Mouse (Mus musculus) liver, embryonic 15.5 days (tissue): ENCODE data around the gene Dync1li2. TPM values are rescaled to one million over a fixed set of nuclear protein-coding genes. Genes with fewer than 3 reads are reported as not detected.

Experiments used
- ATAC-seq: fragments of 200-750 bp; cut with Nextera tagmentation; 2 replicates; pipeline ENCODE4 v1.8.0; 2017; ENCODE audit warnings: moderate number of reproducible peaks, mild to moderate bottlenecking, moderate library complexity; ENCODE audit not compliant: insufficient read depth
- H3K27ac ChIP-seq: fragments of 300-500 bp; sonication (generic); replicated peaks from 2 replicates; pipeline ENCODE4 v1.5.1; 2015; ENCODE audit warnings: mild to moderate bottlenecking, inconsistent platforms
- H3K27me3 ChIP-seq: fragments of 300-500 bp; sonication (generic); 2 replicates; pipeline ENCODE4 v1.6.1; 2015; ENCODE audit warnings: mild to moderate bottlenecking, inconsistent platforms
- H3K36me3 ChIP-seq: fragments of 300-500 bp; sonication (generic); replicated peaks from 2 replicates; pipeline ENCODE4 v1.6.1; 2015; ENCODE audit warnings: moderate library complexity, mild to moderate bottlenecking, inconsistent platforms
- H3K4me1 ChIP-seq: fragments of 300-500 bp; sonication (generic); replicated peaks from 2 replicates; pipeline ENCODE4 v1.6.1; 2015; ENCODE audit warnings: inconsistent platforms
- H3K4me2 ChIP-seq: fragments of 300-500 bp; sonication (generic); 2 replicates; pipeline ENCODE4 v1.6.1; 2015; ENCODE audit warnings: moderate library complexity, mild to moderate bottlenecking, inconsistent platforms
- H3K4me3 ChIP-seq: fragments of 300-500 bp; sonication (generic); replicated peaks from 2 replicates; pipeline ENCODE4 v1.5.1; 2015; ENCODE audit warnings: mild to moderate bottlenecking, inconsistent platforms
- H3K9ac ChIP-seq: fragments of 300-500 bp; sonication (generic); 2 replicates; pipeline ENCODE4 v1.6.1; 2015; ENCODE audit warnings: moderate library complexity, mild to moderate bottlenecking, inconsistent platforms
- H3K9me3 ChIP-seq: fragments of 300-500 bp; sonication (generic); replicated peaks from 2 replicates; pipeline ENCODE4 v1.6.1; 2016; ENCODE audit warnings: inconsistent platforms
- WGBS: fragments of 180-500 bp; shearing (Covaris S2); methylation state at CpG from one replicate; pipeline ENCODE4 v1.1.7; 2015; ENCODE audit warnings: mixed read lengths; ENCODE audit not compliant: insufficient replicate concordance; 5-methylcytosine and 5-hydroxymethylcytosine counted together
- polyA plus RNA-seq: library from polyadenylated mRNA; unstranded; fragments of >200 nt; fragmentation: Nextera tagmentation; extraction: Ambion mirVana; gene quantifications from 2 replicates; pipeline ENCODE4 v1.2.1, GENCODE M21; 2015

The Dync1li2 gene
- 10.5 and 11.5 TPM in 2 replicates for polyA plus RNA-seq

GRCm38 (mm10) chr8:104442299-104443124, at the start of gene Dync1li2:
Gene Dync1li2 (minus strand): TSS chr8:104443047.
- Histone ChIP-seq H3K27ac (peak within 1 kb of the TSS; percentile 80), H3K36me3 (peaks cover 32% of the 10 kb centered on the region)
- peak; percentile 88 for ATAC-seq

GRCm38 (mm10) chr8:104479091-104479490, 36.2 kb upstream of the Dync1li2 start:
- Histone ChIP-seq H3K9me3 (no peaks in the 10 kb centered on the region), H3K36me3 (no peaks in the 10 kb centered on the region), H3K4me2 (no peak overlapping the region), H3K9ac (no peak overlapping the region), H3K27me3 (no peaks in the 10 kb centered on the region), H3K27ac (no peak overlapping the region), H3K4me3 (no peak overlapping the region), H3K4me1 (no peaks in the 10 kb centered on the region)
- no peak for ATAC-seq
- 29% methylated on average over 1 of the region's 1 CpGs for WGBS

More at GRCm38 (mm10) chr8:104442299-104443124, at the start of gene Dync1li2:
- WGBS, result under 1% methylated on average over 75 of the region's 75 CpGs
- no peaks in the 10 kb centered on the region for H3K27me3 ChIP-seq
- H3K4me1 ChIP-seq, result peaks cover 20% of the 10 kb centered on the region
- H3K4me3 ChIP-seq, result peak within 1 kb of the TSS; percentile 92
- no peaks in the 10 kb centered on the region for H3K9me3 ChIP-seq
- peak within 1 kb of the TSS; percentile 88 for H3K4me2 ChIP-seq
- H3K9ac ChIP-seq, result peak within 1 kb of the TSS; percentile 81

- no peak for ATAC-seq
These were observed 29.6 kb upstream of the Dync1li2 start for GRCm38 (mm10) chr8:104472465-104472864.

GRCm38 (mm10) chr8:104467463-104467862, 24.6 kb upstream of the Dync1li2 start:
- H3K4me2 ChIP-seq, result no peak overlapping the region
- no peaks in the 10 kb centered on the region for H3K36me3 ChIP-seq
- H3K9me3 ChIP-seq, result no peaks in the 10 kb centered on the region
- H3K4me3 ChIP-seq, result no peak overlapping the region
- H3K27me3 ChIP-seq, result no peaks in the 10 kb centered on the region
- H3K9ac ChIP-seq, result no peak overlapping the region
- no peaks in the 10 kb centered on the region for H3K4me1 ChIP-seq
- WGBS, result 30% methylated on average over 2 of the region's 2 CpGs
- ATAC-seq, result no peak
- no peak overlapping the region for H3K27ac ChIP-seq

More at GRCm38 (mm10) chr8:104472465-104472864, 29.6 kb upstream of the Dync1li2 start:
- H3K4me1 ChIP-seq, result no peaks in the 10 kb centered on the region
- H3K9ac ChIP-seq, result no peak overlapping the region
- H3K9me3 ChIP-seq, result no peaks in the 10 kb centered on the region
- no peaks in the 10 kb centered on the region for H3K27me3 ChIP-seq
- H3K27ac ChIP-seq, result no peak overlapping the region
- no peak overlapping the region for H3K4me2 ChIP-seq
- H3K36me3 ChIP-seq, result no peaks in the 10 kb centered on the region
- WGBS, result 47% methylated on average over 3 of the region's 3 CpGs
- no peak overlapping the region for H3K4me3 ChIP-seq

GRCm38 (mm10) chr8:104452177-104452576, 9.3 kb upstream of the Dync1li2 start:
- Histone ChIP-seq H3K9me3 (no peaks in the 10 kb centered on the region), H3K4me3 (no peak overlapping the region), H3K27me3 (no peaks in the 10 kb centered on the region), H3K9ac (no peak overlapping the region), H3K27ac (no peak overlapping the region), H3K4me2 (no peak overlapping the region), H3K36me3 (no peaks in the 10 kb centered on the region), H3K4me1 (peaks cover 3% of the 10 kb centered on the region; the same call in 1 of the 2 replicates)
- WGBS, result 46% methylated on average over 3 of the region's 3 CpGs
- no peak for ATAC-seq

GRCm38 (mm10) chr8:104448796-104449195, 5.9 kb upstream of the Dync1li2 start:
- H3K9ac ChIP-seq, result no peak overlapping the region
- no peaks in the 10 kb centered on the region for H3K36me3 ChIP-seq
- H3K27me3 ChIP-seq, result no peaks in the 10 kb centered on the region
- peaks cover 3% of the 10 kb centered on the region; the same call in 1 of the 2 replicates for H3K4me1 ChIP-seq
- ATAC-seq, result no peak
- H3K27ac ChIP-seq, result no peak overlapping the region
- H3K9me3 ChIP-seq, result no peaks in the 10 kb centered on the region
- H3K4me3 ChIP-seq, result no peak overlapping the region
- no peak overlapping the region for H3K4me2 ChIP-seq
- 69% methylated on average over 3 of the region's 3 CpGs for WGBS

GRCm38 (mm10) chr8:104446016-104446415, 3.2 kb upstream of the Dync1li2 start:
- no peak for ATAC-seq
- Histone ChIP-seq H3K27me3 (no peaks in the 10 kb centered on the region), H3K4me2 (no peak overlapping the region), H3K36me3 (no peaks in the 10 kb centered on the region), H3K9ac (no peak overlapping the region), H3K4me3 (no peak overlapping the region), H3K4me1 (peaks cover 18% of the 10 kb centered on the region), H3K27ac (no peak overlapping the region), H3K9me3 (no peaks in the 10 kb centered on the region)
- WGBS, result 67% methylated on average over 3 of the region's 3 CpGs

GRCm38 (mm10) chr8:104445248-104445647, 2.4 kb upstream of the Dync1li2 start:
- Histone ChIP-seq H3K9ac (no peak overlapping the region), H3K4me1 (peaks cover 20% of the 10 kb centered on the region), H3K27me3 (no peaks in the 10 kb centered on the region), H3K9me3 (no peaks in the 10 kb centered on the region), H3K36me3 (peaks cover 7% of the 10 kb centered on the region), H3K4me3 (no peak overlapping the region), H3K27ac (no peak overlapping the region), H3K4me2 (no peak overlapping the region)
- no peak for ATAC-seq
- WGBS, result 41% methylated on average over 6 of the region's 6 CpGs

- Histone ChIP-seq H3K9ac (no peak overlapping the region), H3K4me2 (peak overlapping the region; percentile 88), H3K4me3 (peak overlapping the region; percentile 92), H3K27ac (no peak overlapping the region), H3K36me3 (peaks cover 27% of the 10 kb centered on the region), H3K4me1 (peaks cover 20% of the 10 kb centered on the region), H3K9me3 (no peaks in the 10 kb centered on the region), H3K27me3 (no peaks in the 10 kb centered on the region)
- no peak for ATAC-seq
- WGBS, result 56% methylated on average over 7 of the region's 7 CpGs
These were observed 355 bp upstream of the Dync1li2 start for GRCm38 (mm10) chr8:104443125-104443679.

- H3K4me1 ChIP-seq, result peaks cover 20% of the 10 kb centered on the region
- H3K9ac ChIP-seq, result peak overlapping the region; percentile 81
- H3K27me3 ChIP-seq, result no peaks in the 10 kb centered on the region
- peak overlapping the region; percentile 92 for H3K4me3 ChIP-seq
- no peaks in the 10 kb centered on the region for H3K9me3 ChIP-seq
- H3K36me3 ChIP-seq, result peaks cover 41% of the 10 kb centered on the region
- H3K4me2 ChIP-seq, result peak overlapping the region; percentile 88
- H3K27ac ChIP-seq, result 0 out of 2 replicates have a peak overlapping the region, but pooled peaks have one; percentile 80
- WGBS, result 67% methylated on average over 7 of the region's 7 CpGs
- ATAC-seq, result no peak
These were observed 1.2 kb downstream of the Dync1li2 start for GRCm38 (mm10) chr8:104441613-104442012.

GRCm38 (mm10) chr8:104439461-104439860, 3.4 kb downstream of the Dync1li2 start:
- Histone ChIP-seq H3K4me1 (peaks cover 29% of the 10 kb centered on the region), H3K9me3 (no peaks in the 10 kb centered on the region), H3K9ac (no peak overlapping the region), H3K4me2 (no peak overlapping the region), H3K36me3 (peaks cover 63% of the 10 kb centered on the region), H3K27me3 (no peaks in the 10 kb centered on the region), H3K4me3 (no peak overlapping the region), H3K27ac (no peak overlapping the region)
- ATAC-seq, result no peak
- 82% methylated on average over 8 of the region's 8 CpGs for WGBS
